Mouse (Mus musculus) small intestine, adult 2 months (tissue): ENCODE measurements around the gene Gm4297. TPM values are rescaled to one million over a fixed set of nuclear protein-coding genes. Genes with fewer than 3 reads are reported as not detected.
"Not testable (repeated sequence)": the region's sequence is repeated elsewhere in the genome, so short reads cannot be mapped to it uniquely, and the experiment has no call there.

Source experiments
- H3K27ac ChIP-seq: fragments of 200-500 bp; 2 replicates; pipeline ENCODE4 v1.5.1; 2012; ENCODE audit warnings: low read depth, low read length, control low read depth, inconsistent platforms; ENCODE audit not compliant: insufficient read depth
- H3K27me3 ChIP-seq: fragments of 200-500 bp; 2 replicates; pipeline ENCODE4 v1.6.1; 2012; ENCODE audit warnings: mild to moderate bottlenecking, moderate library complexity, low read length, inconsistent platforms; ENCODE audit not compliant: control insufficient read depth, insufficient read depth
- H3K36me3 ChIP-seq: fragments of 200-500 bp; 2 replicates; pipeline ENCODE4 v1.6.1; 2012; ENCODE audit warnings: mild to moderate bottlenecking, low read length, control low read depth, inconsistent platforms; ENCODE audit not compliant: control insufficient read depth, insufficient read depth
- H3K4me1 ChIP-seq: fragments of 200-500 bp; 2 replicates; pipeline ENCODE4 v1.6.1; 2012; ENCODE audit warnings: low read length, inconsistent platforms, mixed read lengths; ENCODE audit not compliant: control insufficient read depth, insufficient read depth, insufficient read length
- H3K4me3 ChIP-seq: fragments of 200-500 bp; 2 replicates; pipeline ENCODE4 v1.5.1; 2012; ENCODE audit warnings: low read depth, mild to moderate bottlenecking, control low read depth, inconsistent platforms, low read length, moderate library complexity
- WGBS: fragments of 180-500 bp; shearing (Covaris S2); methylation state at CpG from one replicate; pipeline ENCODE4 v1.1.7; 2018; 5-methylcytosine and 5-hydroxymethylcytosine counted together
- polyA plus RNA-seq: library from polyadenylated mRNA; depleted of rRNA; stranded (reverse); fragments of >200 nt; gene quantifications from 2 replicates; pipeline ENCODE4 v1.2.3, GENCODE M21; 2012; rRNA removed

Gene Gm4297
- not detected in 2 replicates for polyA plus RNA-seq

DNA sequence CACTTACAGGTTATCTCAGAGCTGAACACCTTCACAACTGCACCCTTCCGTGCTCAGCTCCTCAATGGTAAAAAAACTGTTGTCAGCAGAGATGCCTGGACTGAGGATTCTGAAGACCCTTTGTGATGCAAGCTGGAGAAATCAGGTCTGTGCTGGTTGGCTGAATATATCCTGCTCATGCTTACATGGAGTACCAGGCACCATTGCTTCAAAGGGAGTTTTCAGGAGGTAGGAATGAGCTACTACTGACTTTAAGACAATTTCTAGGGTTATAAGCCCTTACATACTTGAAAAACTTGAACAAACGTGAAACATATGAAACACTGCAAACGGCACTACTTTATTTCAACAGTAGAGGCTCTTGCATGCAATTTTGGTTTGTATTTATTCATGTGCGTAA is at the start of gene Gm4297:
Gene Gm4297, minus strand, starts transcription at position 101 of the 400 bp plus-strand sequence.
- WGBS: 74% methylated on average over 4 of the region's 4 CpGs

More for the DNA sequence above, at the start of gene Gm4297:
- not testable (repeated sequence) for H3K36me3 ChIP-seq, H3K4me1 ChIP-seq, H3K4me3 ChIP-seq, H3K27ac ChIP-seq, H3K27me3 ChIP-seq

Other genes with a start within 250 kb of the Gm4297 start
- gene Gm5934, start 74.1 kb downstream of the Gm4297 start, polyA plus RNA-seq: not detected in 2 replicates
- gene Gm5935, start 200.3 kb upstream of the Gm4297 start, polyA plus RNA-seq: not detected in 2 replicates